Mouse (Mus musculus) neural tube, embryonic 14.5 days (tissue): ENCODE measurements around the gene Olfr1043. TPM values are rescaled to one million over a fixed set of nuclear protein-coding genes. Genes with fewer than 3 reads are reported as not detected.
"Not testable (repeated sequence)": the region's sequence is repeated elsewhere in the genome, so short reads cannot be mapped to it uniquely, and the experiment has no call there.

Source experiments
- ATAC-seq: fragments of 200-750 bp; cut with Nextera tagmentation; 2 replicates; pipeline ENCODE4 v1.8.0; 2017; ENCODE audit warnings: low read depth, mild to moderate bottlenecking, moderate TSS enrichment, moderate library complexity
- H3K27ac ChIP-seq: fragments of 300-500 bp; sonication (generic); 2 replicates; pipeline ENCODE4 v1.5.1; 2014; ENCODE audit warnings: low read depth, mild to moderate bottlenecking, control low read depth, low read length, moderate library complexity, mixed read lengths
- H3K27me3 ChIP-seq: fragments of 300-500 bp; sonication (generic); 2 replicates; pipeline ENCODE4 v1.6.1; 2014; ENCODE audit warnings: low read length; ENCODE audit not compliant: control insufficient read depth, insufficient read depth
- H3K36me3 ChIP-seq: fragments of 300-500 bp; sonication (generic); 2 replicates; pipeline ENCODE4 v1.6.1; 2014; ENCODE audit warnings: low read length, mixed read lengths; ENCODE audit not compliant: control insufficient read depth, insufficient read depth
- H3K4me1 ChIP-seq: fragments of 300-500 bp; sonication (generic); 2 replicates; pipeline ENCODE4 v1.6.1; 2014; ENCODE audit warnings: low read length; ENCODE audit not compliant: control insufficient read depth, insufficient read depth
- H3K4me2 ChIP-seq: fragments of 300-500 bp; sonication (generic); 2 replicates; pipeline ENCODE4 v1.6.1; 2014; ENCODE audit warnings: mild to moderate bottlenecking, low read depth, low read length, control low read depth
- H3K4me3 ChIP-seq: fragments of 300-500 bp; sonication (generic); 2 replicates; pipeline ENCODE4 v1.5.1; 2014; ENCODE audit warnings: low read depth, low read length, control low read depth, mixed read lengths
- H3K9ac ChIP-seq: fragments of 300-500 bp; sonication (generic); replicated peaks from 2 replicates; pipeline ENCODE4 v1.6.1; 2014; ENCODE audit warnings: low read depth, mild to moderate bottlenecking, control low read depth, low read length, mixed read lengths
- H3K9me3 ChIP-seq: fragments of 300-500 bp; sonication (generic); 2 replicates; pipeline ENCODE4 v1.6.1; 2016; ENCODE audit warnings: low read length; ENCODE audit not compliant: control insufficient read depth
- WGBS: fragments of 180-500 bp; shearing (Covaris S2); extraction: QIAGEN DNeasy Blood & Tissue Kit; methylation state at CpG from one replicate; pipeline ENCODE4 v1.1.7; 2014; 5-methylcytosine and 5-hydroxymethylcytosine counted together
- polyA plus RNA-seq: library from polyadenylated mRNA; unstranded; fragments of >200 nt; fragmentation: Nextera tagmentation; extraction: Ambion mirVana; gene quantifications from 2 replicates; pipeline ENCODE4 v1.2.1, GENCODE M21; 2014

The Olfr1043 gene
- not detected in 2 replicates for polyA plus RNA-seq

GRCm38 (mm10) chr2:86167422-86167821 lies at the start of gene Olfr1043:
Gene Olfr1043 (minus strand): TSS chr2:86167522.
- no peak within 1 kb of the TSS for H3K9ac ChIP-seq
- no peak within 1 kb of the TSS for H3K4me2 ChIP-seq
- H3K9me3 ChIP-seq: no peaks in the 10 kb centered on the region
- no peaks in the 10 kb centered on the region for H3K4me1 ChIP-seq
- no peaks in the 10 kb centered on the region for H3K27me3 ChIP-seq
- H3K27ac ChIP-seq: no peak within 1 kb of the TSS
- no peak within 1 kb of the TSS for H3K4me3 ChIP-seq
- ATAC-seq: no peak
- no peaks in the 10 kb centered on the region for H3K36me3 ChIP-seq
- WGBS: 95% methylated on average over 2 of the region's 2 CpGs

- Histone ChIP-seq H3K9me3 (no peaks in the 10 kb centered on the region), H3K4me3 (no peak within 1 kb of the TSS), H3K4me2 (no peak within 1 kb of the TSS), H3K9ac (no peak within 1 kb of the TSS), H3K27me3 (no peaks in the 10 kb centered on the region), H3K27ac (no peak within 1 kb of the TSS), H3K4me1 (no peaks in the 10 kb centered on the region), H3K36me3 (no peaks in the 10 kb centered on the region)
- no peak for ATAC-seq
Measured at GRCm38 (mm10) chr2:86202909-86203308, 35.6 kb upstream of the Olfr1043 start, which contains the start of gene Olfr1045. Gene Olfr1045 (minus strand): TSS chr2:86203009.

GRCm38 (mm10) chr2:86195863-86196262 lies 28.5 kb upstream of the Olfr1043 start:
- Histone ChIP-seq H3K4me3 (no peak overlapping the region), H3K9ac (no peak overlapping the region), H3K27ac (no peak overlapping the region), H3K9me3 (no peaks in the 10 kb centered on the region), H3K4me1 (no peaks in the 10 kb centered on the region), H3K36me3 (no peaks in the 10 kb centered on the region), H3K4me2 (no peak overlapping the region), H3K27me3 (no peaks in the 10 kb centered on the region)
- no peak for ATAC-seq
- 41% methylated on average over 1 of the region's 1 CpGs for WGBS

- H3K4me2 ChIP-seq: no peak within 1 kb of the TSS
- no peak for ATAC-seq
- H3K36me3 ChIP-seq: no peaks in the 10 kb centered on the region
- no peak within 1 kb of the TSS for H3K9ac ChIP-seq
- no peaks in the 10 kb centered on the region for H3K9me3 ChIP-seq
- H3K27ac ChIP-seq: no peak within 1 kb of the TSS
- H3K4me1 ChIP-seq: no peaks in the 10 kb centered on the region
- H3K27me3 ChIP-seq: no peaks in the 10 kb centered on the region
- H3K4me3 ChIP-seq: no peak within 1 kb of the TSS
Measured at GRCm38 (mm10) chr2:86185583-86185982, 18.3 kb upstream of the Olfr1043 start, which contains the start of gene Olfr52. Gene Olfr52 (minus strand): TSS chr2:86185683.

- WGBS: 82% methylated on average over 3 of the region's 3 CpGs
- no peaks in the 10 kb centered on the region for H3K27me3 ChIP-seq
- H3K9ac ChIP-seq: no peak overlapping the region
- no peak overlapping the region for H3K4me2 ChIP-seq
- no peak overlapping the region for H3K4me3 ChIP-seq
- H3K4me1 ChIP-seq: no peaks in the 10 kb centered on the region
- no peaks in the 10 kb centered on the region for H3K36me3 ChIP-seq
- no peak overlapping the region for H3K27ac ChIP-seq
- ATAC-seq: no peak
- H3K9me3 ChIP-seq: no peaks in the 10 kb centered on the region
Measured at GRCm38 (mm10) chr2:86179950-86180349, 12.6 kb upstream of the Olfr1043 start.

GRCm38 (mm10) chr2:86177720-86178119 lies 10.4 kb upstream of the Olfr1043 start, which contains the start of gene Olfr1044:
Gene Olfr1044 (minus strand): TSS chr2:86177820.
- Histone ChIP-seq H3K4me2 (no peak within 1 kb of the TSS), H3K9ac (no peak within 1 kb of the TSS), H3K4me3 (no peak within 1 kb of the TSS), H3K9me3 (no peaks in the 10 kb centered on the region), H3K4me1 (no peaks in the 10 kb centered on the region), H3K36me3 (no peaks in the 10 kb centered on the region), H3K27ac (no peak within 1 kb of the TSS), H3K27me3 (no peaks in the 10 kb centered on the region)
- no peak for ATAC-seq

- not testable (repeated sequence) for ATAC-seq, H3K9ac ChIP-seq, H3K9me3 ChIP-seq, H3K27ac ChIP-seq, H3K4me2 ChIP-seq, H3K4me1 ChIP-seq, H3K4me3 ChIP-seq, H3K36me3 ChIP-seq, H3K27me3 ChIP-seq
- 81% methylated on average over 7 of the region's 7 CpGs for WGBS
Measured at GRCm38 (mm10) chr2:86175422-86175821, 8.1 kb upstream of the Olfr1043 start.

GRCm38 (mm10) chr2:86161738-86162137 lies 5.6 kb downstream of the Olfr1043 start, which contains the start of gene Olfr1042:
Gene Olfr1042 (minus strand): TSS chr2:86161838.
- Histone ChIP-seq H3K36me3 (no peaks in the 10 kb centered on the region), H3K9me3 (no peaks in the 10 kb centered on the region), H3K4me2 (no peak within 1 kb of the TSS), H3K9ac (no peak within 1 kb of the TSS), H3K4me1 (no peaks in the 10 kb centered on the region), H3K4me3 (no peak within 1 kb of the TSS), H3K27ac (no peak within 1 kb of the TSS), H3K27me3 (no peaks in the 10 kb centered on the region)
- WGBS: 92% methylated on average over 2 of the region's 2 CpGs
- ATAC-seq: no peak

GRCm38 (mm10) chr2:86146632-86147031 lies 20.7 kb downstream of the Olfr1043 start, which contains the start of gene Olfr1040:
Gene Olfr1040 (minus strand): TSS chr2:86146732.
- no peak within 1 kb of the TSS for H3K9ac ChIP-seq
- H3K4me3 ChIP-seq: no peak within 1 kb of the TSS
- ATAC-seq: no peak
- WGBS: 72% methylated on average over 1 of the region's 1 CpGs
- no peak within 1 kb of the TSS for H3K27ac ChIP-seq
- no peaks in the 10 kb centered on the region for H3K27me3 ChIP-seq
- no peaks in the 10 kb centered on the region for H3K36me3 ChIP-seq
- H3K4me2 ChIP-seq: no peak within 1 kb of the TSS
- no peaks in the 10 kb centered on the region for H3K4me1 ChIP-seq
- H3K9me3 ChIP-seq: no peaks in the 10 kb centered on the region
